Mouse (Mus musculus): ENCODE data around the gene Abtb2. TPM values are rescaled to one million over a fixed set of nuclear protein-coding genes. Genes with fewer than 3 reads are reported as not detected.

Gene Abtb2
- polyA plus RNA-seq, 1 experiment from 2014 or later = 4.5 TPM

GRCm38 (mm10) chr2:103655037-103655436, 88.9 kb downstream of the Abtb2 start:
- no peak overlapping the region for H3K4me3 ChIP-seq (replicated peaks)
- 0 out of 2 replicates have a peak, but pooled peaks cover 3% of the 10 kb centered on the region for H3K4me1 ChIP-seq (replicated peaks)
- WGBS = 93% methylated on average over 1 of the region's 1 CpGs
- no peaks in the 10 kb centered on the region for H3K36me3 ChIP-seq
- no peak for ATAC-seq
- H3K9me3 ChIP-seq = no peaks in the 10 kb centered on the region
- no peak overlapping the region for H3K9ac ChIP-seq
- H3K27ac ChIP-seq = no peak overlapping the region
- no peak overlapping the region for H3K4me2 ChIP-seq (replicated peaks)
- H3K27me3 ChIP-seq (replicated peaks) = no peaks in the 10 kb centered on the region

DNA sequence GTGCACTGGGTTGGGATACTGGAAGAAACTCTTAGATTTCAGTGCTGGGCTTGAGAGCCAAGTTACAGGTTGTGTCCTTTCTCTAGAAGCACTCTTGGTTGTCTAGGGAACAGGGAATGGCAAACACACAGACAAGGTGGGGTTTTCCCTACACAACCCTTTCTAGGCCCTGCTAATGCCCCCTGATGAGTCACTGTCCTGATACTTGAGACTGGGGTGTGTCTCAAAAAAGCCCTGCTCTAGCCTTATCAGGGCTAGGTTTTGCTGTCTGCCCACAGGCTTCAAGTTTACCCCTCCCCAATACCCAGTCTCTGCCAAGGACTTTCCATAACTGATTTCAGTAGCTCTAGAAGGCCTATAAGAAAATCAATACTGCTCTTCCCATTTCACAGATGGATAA, 89.9 kb downstream of the Abtb2 start:
- no peaks in the 10 kb centered on the region for H3K36me3 ChIP-seq
- no peaks in the 10 kb centered on the region for H3K9me3 ChIP-seq

DNA sequence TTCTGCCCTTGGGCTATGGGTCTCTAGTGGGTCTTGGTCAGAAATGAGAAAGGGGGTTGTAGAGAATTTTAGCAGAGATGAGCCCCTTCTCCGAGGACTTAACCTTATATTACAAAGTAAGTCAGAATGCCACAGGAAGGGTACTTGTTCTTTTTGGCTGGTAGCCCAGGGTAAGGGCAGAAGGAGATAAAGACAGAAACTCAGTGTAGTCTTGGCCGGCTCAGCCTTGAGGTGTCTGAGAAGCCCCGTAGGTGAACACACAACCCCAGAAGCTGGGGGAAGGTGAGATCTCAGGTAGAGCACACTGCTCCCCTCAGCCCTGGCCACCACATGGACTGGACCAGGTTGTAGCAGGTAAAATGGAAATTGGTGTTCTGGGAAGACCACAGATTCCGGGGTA, 93.1 kb downstream of the Abtb2 start:
- ATAC-seq = no peak
- Histone ChIP-seq H3K36me3 (no peaks in the 10 kb centered on the region), H3K4me1 (replicated peaks) (0 out of 2 replicates have a peak, but pooled peaks cover 3% of the 10 kb centered on the region), H3K4me2 (replicated peaks) (no peak overlapping the region), H3K27ac (no peak overlapping the region), H3K9ac (no peak overlapping the region), H3K27me3 (replicated peaks) (no peaks in the 10 kb centered on the region), H3K4me3 (replicated peaks) (no peak overlapping the region), H3K9me3 (no peaks in the 10 kb centered on the region)
- WGBS = 79% methylated on average over 4 of the region's 4 CpGs

More for the DNA sequence above, 89.9 kb downstream of the Abtb2 start:
- ATAC-seq = no peak
- Histone ChIP-seq H3K4me1 (replicated peaks) (0 out of 2 replicates have a peak, but pooled peaks cover 3% of the 10 kb centered on the region), H3K9ac (no peak overlapping the region), H3K27ac (no peak overlapping the region), H3K27me3 (replicated peaks) (no peaks in the 10 kb centered on the region), H3K4me3 (replicated peaks) (no peak overlapping the region), H3K4me2 (replicated peaks) (no peak overlapping the region)

GRCm38 (mm10) chr2:103659648-103660556, 93.8 kb downstream of the Abtb2 start:
- no peak overlapping the region for H3K4me3 ChIP-seq (replicated peaks)
- H3K4me2 ChIP-seq (replicated peaks) = no peak overlapping the region
- H3K4me1 ChIP-seq (replicated peaks) = 0 out of 2 replicates have a peak, but pooled peaks cover 3% of the 10 kb centered on the region
- H3K27me3 ChIP-seq (replicated peaks) = no peaks in the 10 kb centered on the region
- H3K27ac ChIP-seq = no peak overlapping the region
- H3K9me3 ChIP-seq = no peaks in the 10 kb centered on the region
- ATAC-seq = no peak
- no peaks in the 10 kb centered on the region for H3K36me3 ChIP-seq
- WGBS = 74% methylated on average over 15 of the region's 15 CpGs
- no peak overlapping the region for H3K9ac ChIP-seq

- no peak for ATAC-seq
Measured at GRCm38 (mm10) chr2:103661696-103662095, 95.6 kb downstream of the Abtb2 start.

GRCm38 (mm10) chr2:103662121-103662520, 96.0 kb downstream of the Abtb2 start:
- WGBS = 65% methylated on average over 4 of the region's 4 CpGs
- H3K4me3 ChIP-seq (replicated peaks) = no peak overlapping the region
- no peaks in the 10 kb centered on the region for H3K4me1 ChIP-seq (replicated peaks)
- no peak overlapping the region for H3K9ac ChIP-seq
- no peaks in the 10 kb centered on the region for H3K36me3 ChIP-seq
- no peaks in the 10 kb centered on the region for H3K27me3 ChIP-seq (replicated peaks)
- no peaks in the 10 kb centered on the region for H3K9me3 ChIP-seq
- no peak overlapping the region for H3K27ac ChIP-seq
- no peak overlapping the region for H3K4me2 ChIP-seq (replicated peaks)
- 0 out of 2 replicates have a peak, but pooled peaks have one; percentile 31 for ATAC-seq

More at GRCm38 (mm10) chr2:103661696-103662095, 95.6 kb downstream of the Abtb2 start:
- H3K4me3 ChIP-seq (replicated peaks) = no peak overlapping the region
- 47% methylated on average over 1 of the region's 1 CpGs for WGBS
- no peaks in the 10 kb centered on the region for H3K36me3 ChIP-seq
- no peak overlapping the region for H3K27ac ChIP-seq
- no peak overlapping the region for H3K9ac ChIP-seq
- H3K4me2 ChIP-seq (replicated peaks) = no peak overlapping the region
- no peaks in the 10 kb centered on the region for H3K4me1 ChIP-seq (replicated peaks)
- no peaks in the 10 kb centered on the region for H3K27me3 ChIP-seq (replicated peaks)
- no peaks in the 10 kb centered on the region for H3K9me3 ChIP-seq

DNA sequence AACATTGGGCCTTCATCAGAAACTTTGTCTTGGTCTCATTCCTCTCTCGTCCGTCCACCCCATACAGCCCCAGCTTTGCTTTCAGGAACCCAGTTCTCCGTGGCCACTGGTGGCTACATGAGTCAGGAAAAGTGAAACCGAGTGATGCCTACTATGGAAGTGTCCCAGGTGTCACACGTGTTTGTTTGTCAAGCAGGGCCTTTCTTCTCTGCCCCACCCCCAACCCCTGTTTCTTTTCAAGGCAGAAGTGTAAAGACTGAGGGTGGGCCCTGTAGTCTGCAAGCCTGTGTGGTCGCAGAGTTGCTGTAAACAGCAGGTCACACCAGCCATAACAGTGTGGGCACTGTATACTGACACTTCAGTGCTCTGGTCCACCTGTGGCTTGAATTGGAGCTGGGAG, 98.2 kb downstream of the Abtb2 start:
- no peak for ATAC-seq
- 53% methylated on average over 6 of the region's 6 CpGs for WGBS
- Histone ChIP-seq H3K9me3 (no peaks in the 10 kb centered on the region), H3K27ac (no peak overlapping the region), H3K36me3 (no peaks in the 10 kb centered on the region), H3K4me3 (replicated peaks) (no peak overlapping the region), H3K4me2 (replicated peaks) (no peak overlapping the region), H3K4me1 (replicated peaks) (peaks cover 10% of the 10 kb centered on the region), H3K27me3 (replicated peaks) (no peaks in the 10 kb centered on the region), H3K9ac (no peak overlapping the region)

DNA sequence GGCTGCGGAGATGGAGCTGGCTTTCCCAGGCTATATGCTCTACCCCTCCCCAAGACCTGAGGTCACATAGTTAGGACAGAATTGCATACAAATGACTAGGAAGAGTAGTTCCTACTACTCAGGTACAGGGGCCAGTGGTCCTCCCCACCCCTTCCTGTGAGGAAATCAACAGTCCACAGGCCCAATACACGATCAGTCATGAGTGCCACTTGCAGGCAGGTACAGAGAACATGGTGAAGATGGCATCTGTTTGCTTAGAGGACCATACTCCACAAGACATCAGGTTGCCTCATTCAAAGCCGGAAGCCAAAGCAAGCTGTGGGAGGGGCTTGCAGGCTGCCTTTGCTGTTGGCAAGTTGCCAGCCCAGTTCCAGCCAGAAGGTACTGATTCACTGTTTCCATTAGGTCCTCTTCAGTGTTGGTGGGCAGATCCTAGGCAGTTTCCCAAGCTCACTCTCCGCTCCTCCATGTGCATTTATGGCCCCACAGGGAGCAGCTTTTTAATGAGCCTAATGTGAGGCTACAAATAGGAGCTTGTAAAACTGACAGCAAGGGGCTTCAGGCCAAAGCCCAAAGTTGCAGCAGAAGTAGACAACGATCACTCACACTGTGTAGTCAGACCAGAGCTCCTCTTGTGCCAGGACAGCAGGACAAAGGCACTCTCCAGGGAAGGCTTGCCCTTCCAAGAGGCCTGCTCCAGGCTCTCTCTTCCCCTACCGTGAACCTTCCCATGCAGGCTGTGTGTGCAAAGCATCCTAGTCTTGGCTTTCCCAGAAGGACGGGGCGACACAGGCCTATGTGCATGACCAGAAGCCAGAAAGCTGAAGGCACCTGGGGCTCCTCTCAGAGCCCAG, 102.1 kb downstream of the Abtb2 start:
- Histone ChIP-seq H3K4me2 (replicated peaks) (no peak overlapping the region), H3K9ac (no peak overlapping the region), H3K9me3 (no peaks in the 10 kb centered on the region), H3K27ac (no peak overlapping the region), H3K4me3 (replicated peaks) (no peak overlapping the region), H3K36me3 (no peaks in the 10 kb centered on the region), H3K4me1 (replicated peaks) (peaks cover 10% of the 10 kb centered on the region), H3K27me3 (replicated peaks) (no peaks in the 10 kb centered on the region)
- ATAC-seq = peak; percentile 83
- WGBS = 60% methylated on average over 8 of the region's 8 CpGs

DNA sequence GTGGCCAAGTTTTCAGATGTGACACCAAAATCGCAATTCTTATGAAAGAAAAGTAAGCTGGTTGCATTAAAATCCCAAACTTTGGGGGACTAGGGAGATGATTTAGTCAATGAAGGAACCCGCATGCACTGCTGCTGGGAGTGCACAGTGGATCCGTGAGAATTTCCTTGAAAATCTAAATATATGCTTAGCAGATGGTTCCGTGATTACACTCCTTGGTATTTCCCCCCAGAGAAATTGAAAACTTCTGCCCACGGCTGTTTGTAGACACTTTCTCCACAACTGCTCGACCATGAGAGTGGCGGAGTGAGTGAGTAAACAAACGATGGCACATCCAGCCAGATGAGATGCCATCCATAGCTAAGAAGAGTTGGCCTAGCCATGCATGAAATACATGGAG, 102.8 kb downstream of the Abtb2 start:
- no peak overlapping the region for H3K4me2 ChIP-seq (replicated peaks)
- WGBS = 75% methylated on average over 8 of the region's 8 CpGs
- ATAC-seq = no peak
- no peaks in the 10 kb centered on the region for H3K27me3 ChIP-seq (replicated peaks)
- no peak overlapping the region for H3K9ac ChIP-seq
- H3K9me3 ChIP-seq = no peaks in the 10 kb centered on the region
- no peaks in the 10 kb centered on the region for H3K36me3 ChIP-seq
- no peak overlapping the region for H3K4me3 ChIP-seq (replicated peaks)
- peaks cover 10% of the 10 kb centered on the region for H3K4me1 ChIP-seq (replicated peaks)
- no peak overlapping the region for H3K27ac ChIP-seq

DNA sequence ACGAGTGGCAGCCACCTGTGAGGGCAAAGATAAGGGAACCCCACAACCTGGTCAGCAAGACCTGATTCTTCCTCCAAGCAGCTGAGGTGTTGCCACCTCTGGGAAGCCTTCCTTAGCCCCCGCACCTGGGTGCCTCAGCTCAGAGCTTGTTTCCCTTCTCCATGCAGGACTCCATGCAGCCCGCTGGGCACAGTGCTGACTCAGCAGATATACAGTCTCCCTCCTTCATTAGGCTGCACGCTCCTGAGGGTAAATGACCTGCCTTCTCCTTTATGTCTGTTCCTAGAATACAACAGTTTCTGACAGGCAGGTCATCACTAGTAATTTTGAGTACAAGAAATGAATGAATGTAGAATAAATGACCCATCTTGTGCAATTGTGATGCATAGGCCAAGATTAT, 103.5 kb downstream of the Abtb2 start:
- no peak for ATAC-seq
- Histone ChIP-seq H3K4me2 (replicated peaks) (no peak overlapping the region), H3K4me1 (replicated peaks) (peaks cover 10% of the 10 kb centered on the region), H3K4me3 (replicated peaks) (no peak overlapping the region), H3K9ac (no peak overlapping the region), H3K27ac (no peak overlapping the region), H3K36me3 (no peaks in the 10 kb centered on the region), H3K9me3 (no peaks in the 10 kb centered on the region), H3K27me3 (replicated peaks) (no peaks in the 10 kb centered on the region)
- 90% methylated on average over 4 of the region's 4 CpGs for WGBS

DNA sequence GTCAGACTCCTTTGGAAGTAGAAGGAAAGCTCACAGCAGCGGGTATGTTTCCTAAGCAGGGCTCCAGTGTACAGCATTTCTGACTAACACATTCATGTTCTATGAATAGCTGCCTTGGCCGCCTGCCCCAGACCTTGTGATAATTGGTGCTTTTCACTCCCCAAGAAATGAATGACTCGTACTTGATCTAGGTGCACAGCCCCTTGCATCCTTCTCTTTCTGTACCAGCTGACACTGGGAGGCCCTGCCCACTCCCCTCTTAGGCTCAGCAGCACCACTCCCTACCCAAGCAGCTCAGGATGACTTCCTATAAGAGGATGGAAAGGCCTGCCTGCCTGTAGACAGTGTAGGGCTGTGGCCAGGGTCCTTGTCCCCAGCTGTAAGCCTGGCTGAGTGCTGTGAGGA, 104.2 kb downstream of the Abtb2 start:
- Histone ChIP-seq H3K4me2 (replicated peaks) (no peak overlapping the region), H3K27ac (no peak overlapping the region), H3K4me1 (replicated peaks) (peaks cover 10% of the 10 kb centered on the region), H3K9ac (no peak overlapping the region), H3K9me3 (no peaks in the 10 kb centered on the region), H3K4me3 (replicated peaks) (no peak overlapping the region), H3K27me3 (replicated peaks) (no peaks in the 10 kb centered on the region), H3K36me3 (no peaks in the 10 kb centered on the region)
- 65% methylated on average over 3 of the region's 3 CpGs for WGBS
- ATAC-seq = peak; percentile 35; the same call in 1 of the 2 replicates

GRCm38 (mm10) chr2:103672573-103673119, 106.5 kb downstream of the Abtb2 start:
- H3K9me3 ChIP-seq = no peaks in the 10 kb centered on the region
- WGBS = 72% methylated on average over 7 of the region's 7 CpGs
- H3K4me2 ChIP-seq (replicated peaks) = no peak overlapping the region
- H3K9ac ChIP-seq = no peak overlapping the region
- no peak overlapping the region for H3K27ac ChIP-seq
- no peak for ATAC-seq
- no peak overlapping the region for H3K4me3 ChIP-seq (replicated peaks)
- no peaks in the 10 kb centered on the region for H3K36me3 ChIP-seq
- peaks cover 14% of the 10 kb centered on the region for H3K4me1 ChIP-seq (replicated peaks)
- H3K27me3 ChIP-seq (replicated peaks) = no peaks in the 10 kb centered on the region

Measured in intestine, embryonic 15.5 days (tissue).